Mouse (Mus musculus) lung, adult 2 months (tissue): ENCODE results near the gene Gm28051. TPM values are rescaled to one million over a fixed set of nuclear protein-coding genes. Genes with fewer than 3 reads are reported as not detected.

Experiments used
- DNase-seq: peaks from one replicate; pipeline ENCODE4 v3.0.0; 2022
- H3K4me1 ChIP-seq: fragments of 200-500 bp; 2 replicates; pipeline ENCODE4 v1.6.1; 2011; ENCODE audit warnings: low read length; ENCODE audit not compliant: control insufficient read depth, insufficient read depth
- H3K4me3 ChIP-seq: fragments of 200-500 bp; replicated peaks from 2 replicates; pipeline ENCODE3; 2011; ENCODE audit warnings: low read depth, mild to moderate bottlenecking, control low read depth, low read length; ENCODE audit errors: extremely low read depth
- CTCF ChIP-seq: fragments of 200-500 bp; IDR thresholded peaks from 2 replicates; pipeline ENCODE4 v1.5.1; 2011; ENCODE audit warnings: mild to moderate bottlenecking, low read length, control low read depth; ENCODE audit not compliant: insufficient read depth
- POLR2A ChIP-seq: fragments of 200-500 bp; IDR thresholded peaks from 2 replicates; pipeline ENCODE4 v1.6.1; 2011; ENCODE audit warnings: low read depth, mild to moderate bottlenecking, control low read depth, low read length, borderline replicate concordance; ENCODE audit errors: extremely low read depth
- WGBS: fragments of 180-500 bp; shearing (Covaris S2); methylation state at CpG from one replicate; pipeline ENCODE4 v1.1.7; 2018; 5-methylcytosine and 5-hydroxymethylcytosine counted together
- polyA plus RNA-seq: library from polyadenylated mRNA; depleted of rRNA; stranded (reverse); fragments of >200 nt; gene quantifications from 2 replicates; pipeline ENCODE4 v1.2.3, GENCODE M21; 2012

The Gm28051 gene
- polyA plus RNA-seq, 1 experiment = not detected

- 60% methylated on average over 6 of the region's 7 CpGs for WGBS
- peaks cover 8% of the 10 kb centered on the region for H3K4me1 ChIP-seq
- no peak for DNase-seq
- no peak overlapping the region for H3K4me3 ChIP-seq
- TF ChIP-seq POLR2A = no peak
- no peak for TF ChIP-seq CTCF
Measured at GRCm38 (mm10) chr12:102691761-102692160, 65.8 kb downstream of the Gm28051 start.

DNA sequence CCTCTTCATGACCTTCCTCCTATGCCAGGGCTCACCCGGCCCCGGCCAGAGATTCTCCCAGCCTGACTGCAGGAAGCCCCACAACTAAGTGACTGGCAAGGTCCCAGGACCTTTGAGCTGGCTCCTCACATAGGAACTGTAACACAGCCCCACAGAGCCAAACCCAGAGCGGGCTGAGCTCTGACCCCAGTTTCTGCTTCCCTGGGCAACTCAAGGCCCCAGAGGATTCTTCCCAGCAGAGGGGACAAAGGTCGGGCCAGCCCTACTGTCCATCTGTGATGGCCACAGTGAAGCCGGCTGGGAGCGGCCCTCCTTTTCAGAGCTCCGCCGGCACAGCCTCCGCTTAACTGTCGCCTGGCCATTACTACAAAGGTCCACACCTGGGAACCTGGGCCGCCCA is 66.4 kb downstream of the Gm28051 start:
- no peak overlapping the region for H3K4me3 ChIP-seq
- DNase-seq = no peak
- H3K4me1 ChIP-seq = peaks cover 8% of the 10 kb centered on the region
- no peak for TF ChIP-seq POLR2A
- no peak for TF ChIP-seq CTCF
- WGBS = 57% methylated on average over 11 of the region's 11 CpGs

DNA sequence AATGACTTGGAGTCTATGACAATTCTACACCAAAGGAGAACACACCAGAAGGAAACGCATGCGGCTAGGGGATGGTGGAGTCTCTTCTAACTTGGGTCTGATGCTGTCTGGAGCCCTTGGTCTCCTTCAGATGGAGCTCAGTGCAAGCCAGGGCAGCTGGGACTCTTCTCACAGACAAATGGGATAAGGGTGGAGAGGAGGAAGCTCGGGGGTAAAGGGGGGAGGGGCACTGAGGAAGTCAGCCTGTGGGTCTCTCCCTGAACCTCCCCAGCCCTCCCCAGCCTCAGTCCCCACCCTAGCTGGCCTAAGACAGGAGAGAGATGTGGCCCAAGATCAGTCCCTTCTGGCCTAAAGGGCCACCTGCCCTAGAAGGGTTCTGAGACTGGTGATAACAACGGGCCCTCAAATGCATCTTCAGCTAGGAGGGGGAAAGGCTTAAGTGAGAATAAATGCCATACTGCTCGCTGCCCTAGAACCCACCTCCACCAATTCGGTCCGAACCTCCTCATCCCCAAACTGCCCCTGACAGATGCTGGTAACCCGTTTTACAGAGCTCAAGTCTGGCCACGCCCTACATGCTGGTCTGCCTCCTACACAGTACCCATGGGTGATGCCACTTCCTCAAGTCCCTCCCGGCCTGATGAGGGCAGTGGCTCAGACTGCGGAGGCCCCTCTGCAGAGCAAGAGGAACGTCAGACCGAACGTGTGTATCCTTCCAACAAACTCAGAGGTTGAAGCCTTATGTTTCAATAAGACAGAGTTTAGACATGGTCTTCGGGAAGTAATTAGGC is 67.6 kb downstream of the Gm28051 start:
- WGBS = 67% methylated on average over 15 of the region's 15 CpGs
- DNase-seq = no peak
- Histone ChIP-seq H3K4me1 (peaks cover 10% of the 10 kb centered on the region), H3K4me3 (no peak overlapping the region)
- TF ChIP-seq CTCF (no peak), POLR2A (peak; percentile 38; the same call in 1 of the 2 replicates)

- WGBS = 72% methylated on average over 5 of the region's 5 CpGs
- DNase-seq = no peak
- Histone ChIP-seq H3K4me1 (peaks cover 11% of the 10 kb centered on the region), H3K4me3 (no peak overlapping the region)
- TF ChIP-seq POLR2A (no peak), CTCF (no peak)
Measured at GRCm38 (mm10) chr12:102686321-102686720, 71.2 kb downstream of the Gm28051 start.

DNA sequence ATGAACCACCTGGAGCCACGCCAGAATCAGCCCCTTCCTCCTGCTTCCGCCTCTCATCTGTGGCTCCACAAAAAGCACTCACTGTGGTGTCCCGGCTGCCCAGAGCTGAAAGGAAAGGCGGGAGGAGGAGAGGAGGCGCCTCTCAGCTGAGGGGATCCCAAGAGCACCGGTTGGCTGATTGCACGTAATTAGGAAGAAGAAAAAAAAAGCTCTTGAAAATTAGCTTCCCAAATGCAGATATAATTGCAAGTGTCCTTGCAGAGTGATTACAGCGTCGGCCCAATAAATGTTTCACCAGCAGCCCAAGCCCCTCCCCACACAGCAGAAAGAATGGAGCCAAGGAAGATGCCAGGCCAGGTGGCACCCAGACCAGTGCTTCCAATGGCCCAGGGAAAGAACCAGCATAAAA is 72.0 kb downstream of the Gm28051 start:
- Histone ChIP-seq H3K4me3 (no peak overlapping the region), H3K4me1 (peaks cover 11% of the 10 kb centered on the region)
- no peak for TF ChIP-seq CTCF
- no peak for DNase-seq
- WGBS = 54% methylated on average over 9 of the region's 9 CpGs

DNA sequence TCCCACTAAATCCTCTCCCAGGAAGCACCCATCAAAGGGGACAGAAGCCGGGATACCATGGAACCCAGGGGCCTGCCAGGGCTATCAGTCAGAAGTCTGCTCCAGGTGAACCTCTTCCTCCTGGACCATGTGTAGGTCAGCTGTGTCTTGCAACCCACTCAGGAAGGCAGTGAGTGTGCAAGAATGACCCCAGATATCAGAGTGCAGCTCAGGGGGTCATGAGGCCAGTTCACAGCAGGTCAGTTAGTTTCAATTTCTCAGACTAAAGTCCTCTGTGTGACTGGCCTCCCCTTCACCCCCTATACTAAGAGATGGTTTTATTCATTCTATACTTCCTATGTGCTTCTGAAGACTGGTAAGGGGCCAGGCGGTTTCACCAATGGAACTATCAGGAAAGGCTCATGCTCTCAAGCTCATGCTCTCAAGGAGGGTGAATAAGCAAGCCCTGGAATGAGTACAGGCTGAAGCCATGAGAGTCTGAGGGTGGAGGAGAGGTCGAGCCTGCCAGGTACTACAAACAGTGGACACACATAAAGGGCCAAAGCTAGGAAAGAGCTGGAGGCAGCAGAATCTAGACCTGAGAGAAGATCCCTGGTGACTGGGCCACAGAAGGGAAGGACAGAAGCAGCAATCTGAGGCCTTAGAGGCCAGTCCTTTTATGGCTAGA is 72.7 kb downstream of the Gm28051 start:
- H3K4me3 ChIP-seq = no peak overlapping the region
- no peak for DNase-seq
- 57% methylated on average over 3 of the region's 3 CpGs for WGBS
- TF ChIP-seq POLR2A (no peak), CTCF (no peak)
- peaks cover 7% of the 10 kb centered on the region for H3K4me1 ChIP-seq

- 76% methylated on average over 5 of the region's 5 CpGs for WGBS
- peaks cover 6% of the 10 kb centered on the region for H3K4me1 ChIP-seq
- no peak overlapping the region for H3K4me3 ChIP-seq
- TF ChIP-seq POLR2A (no peak), CTCF (no peak)
- DNase-seq = no peak
Measured at GRCm38 (mm10) chr12:102683979-102684378, 73.6 kb downstream of the Gm28051 start.

GRCm38 (mm10) chr12:102683438-102683837 is 74.1 kb downstream of the Gm28051 start:
- Histone ChIP-seq H3K4me1 (peaks cover 6% of the 10 kb centered on the region), H3K4me3 (no peak overlapping the region)
- WGBS = 81% methylated on average over 6 of the region's 6 CpGs
- no peak for TF ChIP-seq POLR2A
- no peak for TF ChIP-seq CTCF
- no peak for DNase-seq

- 67% methylated on average over 7 of the region's 7 CpGs for whole genome bisulfite sequencing
- no peak for TF ChIP-seq POLR2A
- no peak for TF ChIP-seq CTCF
- Histone ChIP-seq H3K4me1 (peaks cover 6% of the 10 kb centered on the region), H3K4me3 (no peak overlapping the region)
- no peak for DNase-seq
Measured at GRCm38 (mm10) chr12:102682722-102683299, 74.8 kb downstream of the Gm28051 start.
